Mouse (Mus musculus) cerebellum, postnatal 4 days (tissue): ENCODE measurements around the gene Faap100.

Experiments used
- DNase-seq, 2 experiments: peaks; one replicate each; pipeline ENCODE4 v3.0.0; 2022; ENCODE audit warnings: low spot score in 2 of 2, mixed read lengths in 1 of 2

Faap100 gene

DNA sequence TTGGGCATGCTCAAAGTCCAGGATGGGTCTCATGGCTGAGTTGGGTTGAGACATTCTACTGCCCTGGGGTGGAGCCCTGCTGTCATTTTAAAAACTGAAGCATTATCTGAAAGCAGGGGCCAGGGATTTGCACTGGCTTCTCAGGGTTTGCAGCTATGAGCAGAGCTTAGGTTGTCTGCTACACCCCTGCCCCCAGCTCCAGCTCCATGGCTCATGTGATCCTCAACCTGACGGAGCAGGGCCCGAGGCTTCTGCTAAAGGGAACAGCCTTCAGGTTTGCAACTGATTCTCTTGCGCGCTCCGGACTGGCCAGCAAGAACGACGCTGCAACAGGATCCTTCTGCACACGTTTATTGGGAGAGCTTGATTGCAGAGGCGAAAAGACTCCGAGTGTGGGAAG is 58.4 kb downstream of the Faap100 start:
- peak in 1 of 2 experiments; percentile 0 for DNase-seq

DNA sequence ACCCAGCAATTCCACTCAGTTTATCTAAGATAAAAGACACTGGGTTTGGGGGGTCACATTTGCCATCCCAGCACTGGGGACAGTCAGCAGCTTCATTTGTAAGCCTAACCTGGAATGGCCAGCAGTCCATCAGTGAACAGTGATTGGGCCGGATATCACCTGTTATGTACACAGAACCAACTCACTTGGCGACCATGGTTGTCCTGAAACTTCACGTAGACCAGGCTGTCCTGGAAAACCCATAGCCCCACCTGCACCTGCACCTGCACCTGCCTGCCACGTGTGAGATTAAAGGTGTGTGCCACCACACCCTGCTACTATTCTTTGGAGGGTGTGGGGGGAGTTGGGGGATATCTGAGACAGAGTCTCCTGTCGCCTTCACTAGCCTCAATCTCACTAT is 59.3 kb downstream of the Faap100 start:
- peak in 1 of 2 experiments; percentile 0 for DNase-seq
